Mouse (Mus musculus) myocyte (in vitro differentiated cells): ENCODE results near the gene Shroom1.

Source experiments
- CEBPB ChIP-seq: IDR thresholded peaks from 2 replicates; pipeline ENCODE4 v1.6.1; 2011; ENCODE audit warnings: mild to moderate bottlenecking, moderate library complexity; ENCODE audit not compliant: poor library complexity, insufficient read depth, severe bottlenecking
- E2F4 ChIP-seq: IDR thresholded peaks from one replicate; pipeline ENCODE4 v1.6.1; 2011; ENCODE audit warnings: mild to moderate bottlenecking, control low read depth, moderate library complexity; ENCODE audit not compliant: insufficient read depth
- MAX ChIP-seq: IDR thresholded peaks from one replicate; pipeline ENCODE4 v1.6.1; 2011; ENCODE audit warnings: low read depth, mild to moderate bottlenecking, control low read depth
- MYOD1 ChIP-seq, 3 experiments: IDR thresholded peaks; one replicate each; pipeline ENCODE4 v1.6.1; 2011; ENCODE audit warnings: control low read depth in 2 of 3, low read depth in 2 of 3, mild to moderate bottlenecking in 2 of 3, moderate library complexity in 1 of 3; ENCODE audit not compliant: insufficient read length in 2 of 3, control insufficient read depth in 1 of 3
- MYOG ChIP-seq, 3 experiments: IDR thresholded peaks; one replicate each; pipeline ENCODE4 v1.6.1; 2011; ENCODE audit warnings: control low read depth in 2 of 3, low read depth in 2 of 3, mild to moderate bottlenecking in 2 of 3; ENCODE audit not compliant: insufficient read length in 2 of 3, control insufficient read depth in 1 of 3, insufficient read depth in 1 of 3
- POLR2A ChIP-seq: IDR thresholded peaks from one replicate; pipeline ENCODE4 v1.6.1; 2011; ENCODE audit warnings: low read depth, mild to moderate bottlenecking, control low read depth, moderate library complexity; ENCODE audit not compliant: insufficient read length
- POLR2AphosphoS2 ChIP-seq: IDR thresholded peaks from one replicate; pipeline ENCODE4 v1.6.1; 2011; ENCODE audit warnings: low read depth, control low read depth; ENCODE audit not compliant: insufficient read length
- SRF ChIP-seq: IDR thresholded peaks from one replicate; pipeline ENCODE4 v1.6.1; 2011; ENCODE audit warnings: low read depth; ENCODE audit not compliant: control insufficient read depth, insufficient read length
- TCF12 ChIP-seq: IDR thresholded peaks from one replicate; pipeline ENCODE4 v1.6.1; 2011; ENCODE audit warnings: mild to moderate bottlenecking, control low read depth; ENCODE audit not compliant: poor library complexity, insufficient read depth, severe bottlenecking
- TCF3 ChIP-seq: IDR thresholded peaks from one replicate; pipeline ENCODE4 v1.6.1; 2011; ENCODE audit warnings: low read depth, control low read depth; ENCODE audit not compliant: insufficient read length
- USF1 ChIP-seq: IDR thresholded peaks from one replicate; pipeline ENCODE4 v1.6.1; 2011; ENCODE audit warnings: low read depth, mild to moderate bottlenecking, control low read depth, moderate library complexity

GRCm38 (mm10) chr11:53428716-53429057, 28.3 kb upstream of the Shroom1 start:
- TF ChIP-seq POLR2AphosphoS2 = peak; percentile 74
- TF ChIP-seq POLR2A = no peak
- TF ChIP-seq TCF12 = no peak
- no peak for TF ChIP-seq E2F4
- no peak for TF ChIP-seq MYOD1 (IDR thresholded peaks at IDR 0.05; ENCODE audit: control insufficient read depth in 1 of 3, insufficient read length in 2 of 3, low read depth in 2 of 3)
- no peak for TF ChIP-seq MAX
- no peak for TF ChIP-seq CEBPB
- no peak for TF ChIP-seq MYOG (IDR thresholded peaks at IDR 0.05; ENCODE audit: control insufficient read depth in 1 of 3, insufficient read depth in 1 of 3, insufficient read length in 2 of 3, low read depth in 2 of 3)
- no peak for TF ChIP-seq TCF3
- TF ChIP-seq USF1 = no peak
- no peak for TF ChIP-seq SRF
